Mouse (Mus musculus): ENCODE data around the gene Ppard.

GRCm38 (mm10) chr17:28197646-28198045 lies 34.9 kb upstream of the Ppard start:
- TF ChIP-seq POLR2A (IDR thresholded peaks at IDR 0.05; ENCODE audit: borderline replicate concordance, extremely low read depth, insufficient read depth, insufficient read length, poor library complexity, severe bottlenecking): no peak
- TF ChIP-seq CTCF (IDR thresholded peaks at IDR 0.05; ENCODE audit: borderline replicate concordance, extremely low read depth, insufficient read depth, insufficient read length): no peak

All from brain, embryonic 14.5 days (tissue).